Mouse (Mus musculus) kidney, adult 2 months (tissue): Measurements from ENCODE around the gene Dock2.

Experiments
- CTCF ChIP-seq: fragments of 200-500 bp; conservative IDR thresholded peaks from 2 replicates; pipeline ENCODE4 v1.5.1; 2011; ENCODE audit warnings: low read depth, mild to moderate bottlenecking, control low read depth, low read length, moderate library complexity, mixed read lengths; ENCODE audit not compliant: insufficient read depth, insufficient read length
- POLR2A ChIP-seq: fragments of 200-500 bp; IDR thresholded peaks from one replicate; pipeline ENCODE4 v1.6.1; 2011; ENCODE audit warnings: low read depth, low read length, control low read depth

GRCm38 (mm10) chr11:34375557-34375956, 408.1 kb downstream of the Dock2 start:
- TF ChIP-seq CTCF (no peak), POLR2A (no peak)
